Mouse (Mus musculus) MEL-GATA-1-ER (cell line): ENCODE results near the gene Glb1.
"Not testable (repeated sequence)": the region's sequence is repeated elsewhere in the genome, so short reads cannot be mapped to it uniquely, and the experiment has no call there.

Experiments used
- DNase-seq: peaks from one replicate; pipeline ENCODE4 v3.0.0-alpha.2; 2012; ENCODE audit warnings: low read depth; ENCODE audit errors: extremely low read depth

Gene Glb1

DNA sequence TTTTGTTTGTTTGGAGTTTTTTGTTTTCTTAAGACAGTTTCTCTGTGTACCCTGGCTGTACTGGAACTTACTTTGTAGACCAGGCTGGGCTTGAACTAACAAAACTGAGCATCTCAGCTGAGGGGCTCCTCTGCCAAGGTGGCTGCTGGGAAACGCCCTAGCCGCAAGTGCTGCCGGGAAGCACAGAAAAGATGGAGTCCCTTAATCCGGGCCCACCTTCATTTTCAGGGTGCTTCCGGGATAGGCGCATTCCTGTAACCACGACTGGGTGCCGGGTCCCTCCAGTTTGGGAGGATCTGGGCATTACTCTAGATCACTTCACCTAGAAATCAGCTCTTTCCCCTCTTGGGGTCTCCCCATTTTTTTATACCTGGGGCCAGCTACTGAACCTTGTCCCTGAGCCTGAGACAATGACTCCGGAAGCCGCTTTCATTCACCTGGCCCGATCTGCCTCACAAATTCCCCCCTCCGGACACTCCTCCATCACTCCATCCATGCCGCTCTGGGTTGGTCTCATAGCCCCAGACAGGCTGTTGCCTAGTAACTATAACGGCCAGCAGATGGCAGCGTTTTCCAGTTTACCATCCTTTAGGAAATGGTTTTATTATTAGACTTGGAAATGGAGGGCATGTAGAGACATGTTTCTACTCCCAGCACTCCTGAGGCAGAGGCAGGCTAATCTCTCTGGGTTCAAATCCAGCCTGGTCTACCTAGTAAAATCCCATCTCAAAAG lies 99.1 kb downstream of the Glb1 start:
- peak; percentile 66 for DNase-seq

DNA sequence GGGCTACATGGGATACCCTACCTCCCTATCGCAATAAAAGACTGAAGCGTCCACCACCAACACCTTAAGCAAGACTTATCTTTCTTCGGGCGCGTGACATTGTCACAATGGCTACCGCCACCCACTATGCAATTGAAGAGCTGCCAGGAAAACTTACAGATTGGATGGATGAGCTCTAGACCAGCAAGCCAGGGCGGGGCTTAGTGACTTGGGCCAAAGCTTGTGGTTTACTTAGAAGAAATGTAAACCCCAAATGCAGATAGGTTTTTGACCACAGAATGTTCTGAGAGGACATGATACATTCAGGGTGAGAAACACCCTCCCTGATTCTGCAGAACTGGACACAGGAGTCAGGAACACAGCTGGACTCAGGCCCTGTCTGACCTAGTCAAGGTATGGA lies 100.2 kb downstream of the Glb1 start:
- peak; percentile 67 for DNase-seq

DNA sequence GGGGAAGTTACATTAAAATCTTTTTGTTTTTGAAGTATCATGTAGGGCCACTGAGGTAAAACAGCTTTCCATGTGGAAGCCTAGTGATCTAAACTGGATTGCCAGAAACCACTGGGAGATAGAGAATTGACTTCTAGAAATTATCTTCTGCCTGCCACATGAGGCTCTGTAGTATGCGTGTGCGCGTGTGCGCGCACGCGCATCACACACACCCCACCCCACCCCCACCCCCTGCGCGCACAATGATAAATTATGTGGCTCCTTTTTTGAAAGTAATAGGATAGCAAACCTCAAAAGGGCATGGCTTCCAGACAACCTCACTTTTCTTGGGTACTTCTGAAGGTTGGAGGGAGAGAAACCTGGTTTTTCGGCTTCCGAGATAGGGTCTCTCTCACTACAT lies 101.0 kb downstream of the Glb1 start:
- DNase-seq: peak; percentile 46

DNA sequence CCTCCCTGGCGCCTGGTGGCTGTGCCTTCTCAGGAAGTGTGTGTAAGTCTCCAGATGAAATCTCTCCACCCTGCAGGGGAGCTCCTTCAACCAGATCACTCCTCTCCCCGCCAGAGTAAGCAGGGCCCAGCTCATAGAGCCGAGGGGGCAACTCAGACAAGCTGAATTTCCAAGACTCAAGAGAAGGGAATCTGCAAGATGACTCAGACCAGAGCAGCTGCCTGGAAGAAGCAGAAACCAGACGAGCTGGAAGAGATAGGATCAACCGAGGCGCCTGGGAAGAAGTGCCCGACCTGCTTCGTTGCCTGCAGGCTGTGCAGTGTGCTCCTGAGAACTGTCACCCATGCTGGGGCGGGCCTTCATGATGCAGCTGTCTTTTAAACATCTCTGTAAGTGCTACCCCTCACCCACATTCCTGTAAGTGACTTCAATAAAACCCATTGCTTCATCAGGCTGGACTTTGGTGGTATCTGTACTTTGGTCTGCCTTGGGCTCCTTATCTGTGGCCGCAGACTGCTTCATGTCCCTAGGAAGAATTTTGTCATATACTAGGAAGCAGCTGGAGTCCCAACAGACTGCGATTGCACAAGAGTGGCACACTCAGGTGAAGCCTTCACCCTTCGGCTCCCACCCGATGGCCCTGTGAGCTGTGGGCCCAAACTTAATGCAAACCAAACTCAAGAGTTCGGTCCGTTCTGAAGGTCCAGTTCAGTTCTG lies 102.0 kb downstream of the Glb1 start:
- DNase-seq: peak; percentile 21

DNA sequence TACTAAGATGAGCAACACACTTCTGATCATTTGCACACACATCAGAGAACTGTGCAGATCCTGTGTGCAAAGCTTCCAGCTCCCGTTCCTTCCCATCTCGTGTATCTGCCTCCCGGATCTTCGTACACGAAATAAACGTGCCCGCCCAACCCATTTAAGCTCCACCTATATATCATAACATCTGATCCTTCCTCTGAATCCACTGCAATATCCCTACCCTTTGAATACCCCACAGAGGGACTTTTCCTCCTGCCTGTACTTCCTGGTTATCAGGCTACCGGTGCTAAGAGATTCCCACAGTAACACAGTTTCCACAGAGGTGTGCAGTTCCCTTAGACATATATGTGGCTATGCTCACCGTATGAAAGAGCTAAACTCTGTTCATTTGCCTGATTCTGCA lies 103.9 kb downstream of the Glb1 start, which contains the start of gene Ccr4:
Ccr4 (minus strand) TSS at position 101 of the 400 bp plus-strand sequence.
- no peak for DNase-seq

DNA sequence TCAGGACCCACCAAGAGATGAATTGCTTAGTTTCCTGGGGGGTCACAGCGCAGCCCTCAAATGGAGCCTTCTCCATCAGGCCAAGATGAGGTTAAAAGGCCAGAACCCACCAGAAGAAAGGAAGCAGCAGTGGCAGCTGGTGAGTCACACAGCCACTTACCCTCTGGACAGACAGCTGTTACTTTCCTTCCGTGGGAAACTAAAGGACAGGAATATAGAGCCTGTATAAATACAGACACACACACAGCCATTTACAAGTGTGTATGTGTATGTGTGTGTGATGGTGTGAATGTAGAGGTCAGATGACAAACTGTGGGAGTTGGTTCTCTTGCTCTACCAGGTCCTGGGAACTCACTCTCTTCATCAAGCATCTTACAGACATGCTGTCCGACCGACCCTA lies 105.7 kb downstream of the Glb1 start:
- no peak for DNase-seq

DNA sequence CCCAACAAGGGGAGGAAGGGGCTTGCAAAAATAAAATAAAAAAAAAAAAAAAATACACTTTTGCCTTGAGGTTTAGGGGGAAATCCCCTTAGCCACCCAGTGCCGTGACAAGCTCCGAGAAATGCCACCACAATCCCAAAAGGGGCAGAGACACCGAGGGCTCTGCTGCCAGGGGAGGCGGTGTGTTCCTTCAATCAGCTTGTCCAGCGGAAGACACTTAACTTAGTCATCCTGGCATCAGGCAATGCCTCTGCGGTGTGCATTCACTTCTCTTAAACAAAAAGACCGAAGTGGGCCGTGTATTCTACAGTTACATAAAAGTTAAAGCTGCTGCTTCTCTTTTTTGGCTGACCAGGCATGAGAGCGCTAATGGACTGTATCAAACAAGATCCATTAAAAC lies 106.5 kb downstream of the Glb1 start:
- no peak for DNase-seq

DNA sequence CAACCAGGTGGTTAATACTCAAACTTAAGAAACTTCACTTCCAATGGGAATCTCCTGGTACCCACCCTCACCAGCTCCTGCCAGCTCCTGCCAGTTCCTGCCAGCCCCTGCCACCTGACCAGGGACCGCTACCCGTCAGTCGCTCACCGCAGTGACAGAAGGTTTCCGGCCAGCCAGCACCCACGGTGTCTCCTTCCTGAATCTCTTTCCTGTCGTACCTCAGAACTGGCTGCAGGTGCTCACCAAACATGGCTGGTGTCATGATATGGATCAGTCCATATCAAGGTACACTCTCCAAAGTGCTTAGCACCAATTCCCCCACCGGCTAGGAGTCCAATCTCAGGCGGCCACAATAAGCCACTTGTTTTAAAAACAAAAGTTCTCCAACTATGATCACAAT lies 108.9 kb downstream of the Glb1 start:
- no peak for DNase-seq

DNA sequence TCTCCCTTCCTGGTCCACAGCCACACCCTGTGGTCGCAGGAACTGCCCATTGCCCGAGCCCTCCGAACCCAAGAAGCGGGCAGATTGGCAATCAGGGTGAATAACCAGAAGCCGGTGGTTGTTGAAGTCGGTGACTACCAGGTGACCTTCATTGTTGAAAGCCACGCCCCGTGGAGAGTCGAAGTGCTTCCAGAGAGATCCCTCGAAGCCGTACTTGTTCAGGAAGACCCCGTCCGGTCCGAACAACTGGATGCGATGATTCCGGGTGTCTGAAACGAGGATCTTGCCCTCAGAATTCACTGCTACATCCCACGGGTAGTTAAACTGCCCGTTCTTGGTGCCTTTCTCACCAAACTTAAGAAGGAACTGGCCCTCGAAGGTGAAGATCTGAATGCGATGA lies 112.0 kb downstream of the Glb1 start:
- no peak for DNase-seq

DNA sequence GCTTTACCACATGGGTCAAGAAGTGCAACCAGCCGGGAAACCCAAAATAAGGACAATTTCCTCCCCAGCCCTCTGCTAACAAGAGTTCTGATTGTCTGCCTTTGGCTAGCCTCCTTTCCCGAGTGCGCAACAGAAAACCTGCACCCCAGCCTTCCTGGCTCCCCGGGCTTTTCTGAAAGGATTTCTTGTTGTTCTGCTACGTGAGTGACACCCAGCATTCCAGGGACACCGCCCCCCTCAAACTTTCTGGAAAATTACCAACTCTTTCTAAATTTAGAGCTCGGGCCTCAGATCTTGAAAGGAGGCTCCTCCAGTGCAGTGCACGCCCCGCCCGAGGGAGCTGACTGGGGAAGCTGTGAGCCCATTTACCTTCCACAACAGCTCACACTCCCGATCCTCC lies 114.5 kb downstream of the Glb1 start, which contains the start of gene C130032M10Rik:
C130032M10Rik (plus strand) TSS at position 334 of the 400 bp plus-strand sequence.
- no peak for DNase-seq

DNA sequence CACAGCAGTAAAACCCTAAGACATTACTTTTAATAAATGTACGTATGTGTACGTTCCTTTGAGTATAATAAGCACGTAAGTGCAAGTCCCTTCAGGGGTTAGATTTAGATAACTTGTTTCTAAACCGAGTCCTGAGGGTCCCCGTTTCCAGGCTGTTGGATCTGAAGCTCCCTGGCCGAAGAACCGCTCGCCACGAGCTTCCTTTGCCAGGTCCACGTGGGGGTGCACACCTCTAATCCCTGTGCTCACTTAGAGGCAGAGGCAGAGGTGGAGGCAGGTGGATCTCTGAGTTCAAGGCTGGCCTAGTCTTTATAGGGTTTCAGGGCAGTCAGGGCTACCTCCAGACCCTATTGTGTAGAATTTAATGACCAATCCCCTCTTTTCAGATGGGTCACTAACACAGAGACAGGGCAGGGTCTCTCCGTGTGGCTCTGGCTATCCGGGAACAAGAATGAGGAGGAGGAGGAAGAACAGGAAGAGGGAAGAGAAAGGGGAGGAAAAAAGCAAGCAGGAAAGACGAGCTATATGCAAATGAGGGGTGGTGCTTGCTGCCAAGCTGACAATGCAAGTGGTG lies 117.1 kb downstream of the Glb1 start:
- no peak for DNase-seq

DNA sequence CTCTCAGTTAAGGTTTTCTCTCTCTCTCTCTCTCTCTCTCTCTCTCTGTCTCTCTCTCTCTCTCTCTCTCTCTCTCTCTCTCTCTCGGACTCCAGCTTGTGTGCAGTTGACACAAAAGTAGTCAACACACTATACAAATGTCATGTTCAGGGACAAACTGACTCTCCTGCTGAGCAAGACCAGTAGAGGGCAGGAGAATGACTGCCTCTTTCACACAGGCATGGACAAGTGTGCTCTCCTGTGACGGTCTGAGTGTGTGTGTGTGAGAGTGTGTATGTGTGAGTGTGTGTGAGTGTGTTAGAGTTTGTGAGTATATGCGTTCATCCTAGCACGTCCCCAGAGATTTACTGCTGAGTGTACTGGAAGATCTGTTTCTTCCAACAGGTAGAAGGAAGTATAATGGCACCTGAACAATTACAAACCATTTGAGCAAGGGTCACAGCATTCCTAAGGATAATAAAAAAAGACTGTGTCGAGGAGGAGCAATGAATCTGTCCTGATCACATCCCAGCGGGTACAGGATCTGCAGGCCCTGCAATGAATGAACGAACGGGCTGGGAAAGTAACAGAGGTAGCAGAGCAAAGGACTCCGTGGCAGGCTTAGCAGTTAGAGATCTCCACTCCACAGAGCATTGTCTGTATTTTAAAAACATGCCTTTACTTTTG lies 118.1 kb downstream of the Glb1 start:
- no peak for DNase-seq

DNA sequence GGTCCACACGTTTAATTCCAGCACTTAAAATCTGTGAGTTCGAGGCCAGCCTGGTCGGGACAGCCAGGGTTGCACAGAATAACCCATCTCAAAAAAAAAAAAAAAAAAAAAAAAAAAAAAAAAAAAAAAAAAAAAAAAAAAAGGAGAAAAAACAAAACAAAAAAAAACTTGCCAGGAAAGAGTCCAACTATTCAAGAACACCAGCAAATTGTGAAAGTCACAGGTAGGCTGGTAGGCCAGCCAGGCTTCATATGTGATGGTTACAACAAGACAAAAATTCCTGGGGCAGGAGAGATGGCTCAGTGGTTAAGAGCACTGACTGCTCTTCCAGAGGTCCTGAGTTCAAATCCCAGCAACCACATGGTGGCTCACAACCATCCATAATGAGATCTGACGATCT lies 119.7 kb downstream of the Glb1 start:
- DNase-seq: not testable (repeated sequence)

DNA sequence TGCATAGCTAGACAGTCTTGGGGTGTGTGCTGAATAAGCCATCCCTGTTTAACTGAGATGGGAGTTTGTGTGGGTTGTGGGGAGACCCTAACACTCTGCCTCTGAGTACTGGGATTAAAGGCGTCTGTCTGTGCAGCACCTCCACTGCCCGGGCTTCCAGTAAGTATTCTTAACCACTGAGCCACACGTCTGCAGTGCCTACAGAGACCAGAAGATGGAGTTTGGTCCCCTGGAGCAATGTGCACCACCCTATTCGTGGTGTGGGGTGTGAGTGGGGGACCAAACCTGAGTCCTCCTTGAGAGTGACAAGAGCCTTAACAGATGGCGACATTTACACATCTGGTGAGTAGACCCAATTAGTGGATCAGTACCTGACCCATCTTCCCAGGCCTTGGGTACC lies 121.2 kb downstream of the Glb1 start:
- no peak for DNase-seq

DNA sequence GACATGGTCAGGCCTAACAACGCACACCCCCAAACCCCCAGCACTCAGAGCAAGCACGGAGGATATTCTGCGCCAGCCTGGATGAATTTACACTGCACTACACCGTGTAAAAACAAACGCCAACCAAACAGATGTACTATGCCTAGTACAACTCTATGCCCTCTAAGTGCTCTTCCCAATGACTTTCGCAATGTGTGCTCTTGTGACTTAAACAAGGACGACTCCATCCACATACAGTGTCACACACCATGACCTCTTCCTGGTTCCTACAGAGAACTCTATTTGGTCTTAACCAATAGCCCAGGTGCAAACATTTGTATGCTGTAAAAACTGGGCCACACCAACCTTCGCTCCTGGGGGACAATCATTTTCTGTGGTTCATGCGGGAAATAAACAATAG lies 121.6 kb downstream of the Glb1 start:
- no peak for DNase-seq
